Mouse (Mus musculus) liver, postnatal 0 days (tissue): ENCODE results near the gene Stat4.

Experiments
- CTCF ChIP-seq: sonication (generic); IDR thresholded peaks from 2 replicates; pipeline ENCODE4 v1.5.1; 2016; ENCODE audit warnings: antibody characterized with exemption, low read depth
- EP300 ChIP-seq: IDR thresholded peaks from 2 replicates; pipeline ENCODE4 v1.6.1; 2016; ENCODE audit warnings: antibody characterized with exemption, low read depth, mild to moderate bottlenecking

DNA sequence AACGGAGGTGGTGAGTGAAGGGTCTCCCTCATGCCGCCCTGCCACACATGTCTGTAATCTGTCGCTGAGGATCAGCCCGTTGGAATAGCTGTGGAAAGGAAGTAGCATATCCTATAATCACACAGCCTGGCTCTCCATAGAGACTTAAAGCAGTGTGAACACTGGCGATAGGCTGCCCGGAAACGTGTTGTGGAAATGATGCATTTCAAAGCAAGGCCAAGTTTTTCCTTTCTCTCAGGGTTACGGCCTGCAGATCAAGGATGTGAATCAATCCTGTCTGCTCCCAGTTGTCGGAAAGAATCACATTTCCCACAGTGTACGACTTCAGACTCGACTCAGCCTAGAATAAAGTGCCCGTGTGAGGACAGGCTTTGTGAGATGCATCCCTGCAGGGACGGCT is 165.4 kb downstream of the Stat4 start:
- TF ChIP-seq CTCF (no peak), EP300 (no peak)
